Mouse (Mus musculus) cortical plate, adult 2 months (tissue): ENCODE measurements around the gene C1qa. TPM values are rescaled to one million over a fixed set of nuclear protein-coding genes. Genes with fewer than 3 reads are reported as not detected.
A peak's percentile ranks its signal among the peaks of the same experiment; 100 is the strongest.

Source experiments
- H3K27ac ChIP-seq: fragments of 200-500 bp; 2 replicates; pipeline ENCODE4 v1.5.1; 2012; ENCODE audit warnings: low read length, control low read depth, inconsistent platforms; ENCODE audit not compliant: insufficient read depth
- H3K4me1 ChIP-seq: fragments of 200-500 bp; 2 replicates; pipeline ENCODE4 v1.6.1; 2011; ENCODE audit warnings: low read length; ENCODE audit not compliant: control insufficient read depth, insufficient read depth
- H3K4me3 ChIP-seq: fragments of 200-500 bp; 2 replicates; pipeline ENCODE4 v1.5.1; 2011; ENCODE audit warnings: mild to moderate bottlenecking, low read length, control low read depth; ENCODE audit not compliant: insufficient read depth
- CTCF ChIP-seq: fragments of 200-500 bp; IDR thresholded peaks from 2 replicates; pipeline ENCODE4 v1.5.1; 2011; ENCODE audit warnings: mild to moderate bottlenecking, control low read depth, low read length; ENCODE audit not compliant: insufficient read depth; ENCODE audit errors: extremely low read depth
- POLR2A ChIP-seq: fragments of 200-500 bp; IDR thresholded peaks from 2 replicates; pipeline ENCODE4 v1.6.1; 2011; ENCODE audit warnings: mild to moderate bottlenecking, low read length, control low read depth; ENCODE audit not compliant: insufficient read depth; ENCODE audit errors: extremely low read depth
- polyA plus RNA-seq: library from polyadenylated mRNA; depleted of rRNA; stranded (reverse); fragments of >200 nt; gene quantifications from 2 replicates; pipeline ENCODE4 v1.2.3, GENCODE M21; 2012

Gene C1qa
- polyA plus RNA-seq, 1 experiment, result 91.1 TPM

DNA sequence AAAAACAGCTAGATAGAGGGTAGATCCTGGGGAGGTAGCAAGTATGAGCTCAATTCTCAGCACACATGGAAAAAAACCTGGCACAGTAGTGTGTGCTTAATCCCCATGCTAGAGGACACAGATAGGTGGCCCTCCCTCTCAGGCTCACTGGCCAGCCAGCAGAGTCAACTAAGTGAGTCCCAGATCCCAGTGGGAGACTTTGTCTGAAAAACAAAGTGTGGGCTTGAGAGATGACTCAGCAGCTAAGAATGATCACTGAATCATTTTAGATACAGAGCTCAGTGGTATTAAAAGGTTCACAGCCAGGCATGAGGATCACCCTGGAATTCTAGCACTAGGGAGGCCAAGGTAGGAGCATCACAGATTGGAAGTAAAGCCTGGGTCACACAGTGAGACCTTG is 9.2 kb upstream of the C1qa start:
- TF ChIP-seq CTCF (no peak), POLR2A (no peak)
- H3K4me1 ChIP-seq, result no peaks in the 10 kb centered on the region
- no peak overlapping the region for H3K4me3 ChIP-seq
- H3K27ac ChIP-seq, result no peak overlapping the region

DNA sequence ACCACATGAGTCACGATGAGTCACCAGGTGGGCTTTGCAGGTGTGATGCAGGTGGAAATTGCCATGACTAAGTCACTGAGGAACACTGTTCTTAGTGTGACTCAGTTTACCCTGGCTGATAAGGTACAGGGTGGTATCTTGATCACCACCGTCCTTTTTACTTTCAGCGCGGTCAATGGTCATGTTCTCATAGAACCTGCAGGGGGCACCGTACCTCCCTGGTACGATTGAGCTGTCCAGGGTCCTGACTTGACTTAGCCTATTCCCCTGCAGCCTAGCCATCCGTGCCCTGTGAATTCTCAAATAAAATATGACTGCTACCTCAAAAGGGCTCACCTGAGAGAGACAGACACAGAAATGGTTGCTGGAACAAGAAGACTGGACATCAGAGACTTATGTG is 8.4 kb upstream of the C1qa start:
- Histone ChIP-seq H3K4me1 (no peaks in the 10 kb centered on the region), H3K4me3 (no peak overlapping the region), H3K27ac (no peak overlapping the region)
- TF ChIP-seq CTCF (peak; percentile 57), POLR2A (no peak)

DNA sequence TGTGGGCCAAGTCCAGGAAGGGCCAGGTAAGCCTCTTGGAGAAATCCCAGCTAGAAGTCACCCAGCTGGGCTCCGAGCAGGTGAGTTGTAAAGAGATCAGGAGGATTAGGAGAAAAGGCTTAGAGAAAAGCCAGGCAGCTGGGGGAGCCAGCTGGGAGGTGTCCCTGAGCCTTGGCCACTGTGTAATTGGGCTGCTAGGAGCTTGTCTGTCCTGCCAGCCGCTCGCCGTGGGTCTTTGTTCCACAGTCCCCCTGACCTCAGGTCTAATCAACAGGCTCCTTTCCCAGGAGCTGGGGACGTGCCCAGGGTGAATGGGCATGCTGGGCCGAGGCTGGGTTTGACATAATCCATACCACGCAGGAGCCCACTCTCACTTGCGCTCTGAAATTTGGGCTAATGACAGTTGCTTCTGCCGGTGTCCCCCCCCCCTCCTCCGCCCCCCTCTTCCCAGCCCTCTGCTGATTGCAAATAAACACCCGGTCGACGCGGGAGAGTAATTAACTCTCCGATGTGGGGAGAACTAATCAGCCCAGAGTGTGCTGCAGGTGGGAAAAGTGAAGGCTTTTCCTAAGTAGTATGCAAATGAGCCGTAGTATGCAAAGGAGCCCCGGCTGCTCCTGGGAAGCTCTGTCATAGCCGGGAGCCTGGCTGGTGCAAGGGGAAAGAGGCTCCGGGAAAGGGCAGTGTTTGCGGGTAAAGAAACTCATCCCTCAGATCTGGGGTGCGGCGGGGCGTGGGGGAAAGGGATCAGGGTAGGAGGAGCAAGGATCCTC is 6.3 kb upstream of the C1qa start:
- Histone ChIP-seq H3K4me3 (no peak overlapping the region), H3K4me1 (no peaks in the 10 kb centered on the region), H3K27ac (no peak overlapping the region)
- TF ChIP-seq POLR2A, result no peak
- no peak for TF ChIP-seq CTCF

DNA sequence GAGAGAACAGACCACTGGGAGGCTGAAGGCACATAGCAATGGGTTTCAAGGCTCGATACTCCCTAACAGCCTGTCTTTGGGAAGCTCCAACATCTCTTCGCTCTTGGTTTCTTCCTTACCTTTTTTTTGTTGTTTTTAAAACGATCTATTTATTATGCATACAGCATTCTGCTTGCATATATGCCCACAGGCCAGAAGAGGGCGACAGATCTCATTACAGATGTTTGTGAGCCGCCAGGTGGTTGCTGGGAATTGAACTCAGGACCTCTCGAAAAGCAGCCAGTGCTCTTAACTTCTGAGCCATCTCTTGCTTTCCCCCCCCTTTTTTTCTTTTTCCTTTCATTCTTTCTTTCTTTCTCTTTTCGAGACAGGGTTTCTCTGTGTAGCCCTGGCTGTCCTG is 551 bp upstream of the C1qa start:
- H3K4me1 ChIP-seq, result no peaks in the 10 kb centered on the region
- H3K4me3 ChIP-seq, result no peak overlapping the region
- no peak overlapping the region for H3K27ac ChIP-seq
- TF ChIP-seq CTCF (no peak; the same call in 1 of the 2 replicates), POLR2A (no peak)

DNA sequence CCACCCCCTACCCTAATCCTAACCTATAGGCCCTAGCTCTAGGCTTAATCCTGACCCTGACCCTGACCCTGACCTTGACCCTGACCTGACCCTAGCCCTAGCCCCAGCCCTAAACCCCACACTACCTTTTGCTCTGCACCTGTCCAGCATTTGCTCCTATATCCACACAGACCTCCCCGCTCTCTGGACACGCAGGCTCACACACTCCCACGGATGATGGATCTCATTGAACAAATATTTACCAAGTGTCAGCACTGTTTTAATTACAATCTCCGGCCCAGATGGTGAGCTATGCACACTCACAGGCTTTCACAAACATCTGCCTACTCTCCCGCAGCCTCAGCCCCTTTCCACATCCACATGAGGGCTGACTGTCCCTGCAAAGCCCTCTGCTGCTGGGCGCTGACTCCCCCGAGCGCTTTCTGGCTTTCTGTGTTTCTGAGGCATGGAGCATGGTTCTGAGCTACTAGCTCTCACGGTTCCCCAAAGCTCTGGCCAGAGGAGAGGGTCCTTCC is 462 bp downstream of the C1qa start:
- no peak for TF ChIP-seq POLR2A
- no peak for TF ChIP-seq CTCF
- Histone ChIP-seq H3K27ac (peak overlapping the region; percentile 52; the same call in 1 of the 2 replicates), H3K4me1 (no peaks in the 10 kb centered on the region), H3K4me3 (peak overlapping the region; percentile 9; the same call in 1 of the 2 replicates)

DNA sequence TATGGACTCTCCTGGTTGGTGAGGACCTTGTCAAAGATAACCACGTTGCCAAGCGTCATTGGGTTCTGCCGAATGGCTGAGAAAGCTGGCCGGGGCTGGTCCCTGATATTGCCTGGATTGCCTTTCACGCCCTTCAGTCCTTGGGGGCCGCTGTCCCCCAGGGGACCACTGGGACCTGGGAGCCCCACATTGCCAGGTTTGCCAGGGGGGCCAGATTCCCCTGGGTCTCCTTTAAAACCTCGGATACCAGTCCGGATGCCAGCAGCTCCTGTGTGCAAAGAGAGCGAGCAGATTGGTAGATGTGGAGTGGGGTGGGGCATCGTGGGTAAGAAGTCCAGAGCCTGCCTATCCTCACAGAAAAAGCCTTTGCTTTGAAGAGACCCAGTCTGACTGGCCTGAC is 2.1 kb downstream of the C1qa start:
- Histone ChIP-seq H3K4me3 (no peak overlapping the region), H3K4me1 (no peaks in the 10 kb centered on the region), H3K27ac (no peak overlapping the region)
- TF ChIP-seq CTCF, result no peak
- no peak for TF ChIP-seq POLR2A

DNA sequence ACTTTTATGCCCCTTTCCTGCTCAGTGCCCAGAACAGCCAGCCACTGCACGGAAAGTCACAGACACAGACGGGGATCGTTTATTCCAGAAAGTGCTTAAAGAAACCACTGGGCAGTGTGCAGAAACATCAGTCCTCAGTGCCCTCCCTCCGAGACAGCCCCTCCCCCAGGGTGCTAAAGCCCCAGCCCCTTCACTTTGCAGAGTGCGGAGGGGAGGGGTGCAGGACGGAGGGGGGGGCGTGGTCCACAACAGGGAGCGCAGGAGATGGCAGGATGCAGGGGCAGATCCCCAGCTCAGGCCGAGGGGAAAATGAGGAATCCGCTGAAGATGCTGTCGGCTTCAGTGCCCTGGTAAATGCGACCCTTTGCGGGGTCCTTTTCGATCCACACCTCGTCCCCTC is 2.7 kb downstream of the C1qa start:
- Histone ChIP-seq H3K4me1 (no peaks in the 10 kb centered on the region), H3K27ac (no peak overlapping the region), H3K4me3 (no peak overlapping the region)
- no peak for TF ChIP-seq CTCF
- TF ChIP-seq POLR2A, result no peak

DNA sequence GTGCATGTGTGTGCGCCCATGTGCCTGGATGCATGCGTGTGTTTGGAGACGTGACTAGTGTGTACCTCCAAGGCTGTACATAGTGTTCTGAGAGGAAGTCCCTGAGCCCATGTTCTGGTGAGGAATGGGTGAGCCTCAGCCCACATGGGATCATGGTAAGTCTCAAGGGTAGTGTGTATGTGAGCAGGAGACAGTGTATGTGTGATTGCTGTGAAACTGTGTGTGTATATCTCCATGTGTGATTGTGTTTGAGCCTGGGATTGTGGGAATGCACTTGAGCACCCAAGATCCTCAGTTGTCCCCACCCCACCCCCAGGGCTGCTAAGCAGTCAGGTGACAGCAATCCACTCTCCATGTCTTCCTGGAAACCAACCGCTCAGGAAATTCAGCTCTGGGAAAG is 3.8 kb downstream of the C1qa start:
- Histone ChIP-seq H3K4me1 (no peaks in the 10 kb centered on the region), H3K4me3 (no peak overlapping the region), H3K27ac (no peak overlapping the region)
- no peak for TF ChIP-seq POLR2A
- no peak for TF ChIP-seq CTCF

DNA sequence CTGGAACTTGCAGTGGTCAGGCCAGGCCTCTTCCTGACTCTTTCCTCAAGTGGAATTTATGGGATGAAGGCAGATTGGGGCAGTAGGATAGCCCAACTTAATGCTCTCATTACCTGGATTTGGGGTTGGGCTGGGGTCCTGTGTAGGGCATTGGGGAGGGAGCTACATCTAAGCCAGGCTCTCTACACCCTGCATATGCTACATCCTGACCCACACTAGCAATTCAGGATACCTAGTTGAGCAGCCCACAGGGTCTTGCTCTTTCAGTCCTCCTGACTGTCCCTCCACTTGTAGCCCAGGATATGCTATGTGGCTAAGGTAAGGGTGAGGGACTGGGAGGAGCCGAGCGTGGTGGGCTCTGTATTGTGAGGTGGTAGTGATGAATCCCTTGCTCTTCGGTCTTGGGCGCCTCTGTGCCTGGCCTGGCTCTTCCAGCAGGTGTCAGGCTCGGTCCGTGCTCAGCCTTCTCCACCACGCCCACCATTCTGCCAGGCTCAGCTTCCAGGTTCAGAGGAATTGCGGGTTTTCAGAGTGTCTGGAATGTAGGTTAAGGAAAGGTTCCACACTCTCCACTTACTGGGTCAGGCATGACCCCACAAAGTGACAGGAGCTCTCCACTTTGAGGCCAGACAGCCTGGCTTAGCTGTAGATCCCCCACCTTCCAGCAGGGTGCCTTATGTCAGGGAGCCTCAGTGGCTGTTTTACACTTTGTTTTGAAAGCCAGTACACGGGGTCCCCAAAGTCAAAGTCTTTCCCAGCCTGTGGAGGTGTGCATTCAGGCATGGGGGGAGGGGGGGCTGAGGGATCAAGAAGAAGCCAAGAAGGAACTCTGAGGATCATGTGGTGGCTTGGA is 4.7 kb downstream of the C1qa start:
- Histone ChIP-seq H3K4me1 (no peaks in the 10 kb centered on the region), H3K27ac (no peak overlapping the region), H3K4me3 (no peak overlapping the region)
- no peak for TF ChIP-seq POLR2A
- peak; percentile 80 for TF ChIP-seq CTCF

DNA sequence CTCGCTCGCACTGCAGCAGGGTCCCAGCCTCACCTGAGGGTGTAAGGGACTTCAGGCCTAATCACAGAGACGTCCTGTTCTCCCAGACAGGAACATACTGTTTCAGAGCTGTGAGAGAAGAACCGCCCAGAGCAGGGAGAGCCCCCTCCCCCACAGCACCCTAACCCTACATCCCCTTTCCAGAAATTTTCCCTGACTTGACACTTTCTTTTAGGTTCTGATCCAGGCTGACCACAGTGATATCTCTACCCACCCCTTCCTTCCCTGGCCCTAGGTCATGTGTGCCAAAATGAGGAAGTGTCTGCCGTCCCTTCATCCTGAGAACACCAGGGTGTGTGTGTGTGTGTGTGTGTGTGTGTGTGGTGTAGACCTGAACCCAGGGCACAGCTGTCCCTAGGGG is 5.8 kb downstream of the C1qa start, which contains the start of gene C1qc:
C1qc (minus strand) TSS at position 255 of the 400 bp plus-strand sequence.
- Histone ChIP-seq H3K4me3 (peak within 1 kb of the TSS; percentile 9; the same call in 1 of the 2 replicates), H3K27ac (peak within 1 kb of the TSS; percentile 12), H3K4me1 (no peaks in the 10 kb centered on the region)
- TF ChIP-seq POLR2A (0 out of 2 replicates have a peak, but pooled peaks have one; percentile 25), CTCF (no peak)
